8 mouse cellular contexts compared by ENCODE assay signal in the genomic region with DNA sequence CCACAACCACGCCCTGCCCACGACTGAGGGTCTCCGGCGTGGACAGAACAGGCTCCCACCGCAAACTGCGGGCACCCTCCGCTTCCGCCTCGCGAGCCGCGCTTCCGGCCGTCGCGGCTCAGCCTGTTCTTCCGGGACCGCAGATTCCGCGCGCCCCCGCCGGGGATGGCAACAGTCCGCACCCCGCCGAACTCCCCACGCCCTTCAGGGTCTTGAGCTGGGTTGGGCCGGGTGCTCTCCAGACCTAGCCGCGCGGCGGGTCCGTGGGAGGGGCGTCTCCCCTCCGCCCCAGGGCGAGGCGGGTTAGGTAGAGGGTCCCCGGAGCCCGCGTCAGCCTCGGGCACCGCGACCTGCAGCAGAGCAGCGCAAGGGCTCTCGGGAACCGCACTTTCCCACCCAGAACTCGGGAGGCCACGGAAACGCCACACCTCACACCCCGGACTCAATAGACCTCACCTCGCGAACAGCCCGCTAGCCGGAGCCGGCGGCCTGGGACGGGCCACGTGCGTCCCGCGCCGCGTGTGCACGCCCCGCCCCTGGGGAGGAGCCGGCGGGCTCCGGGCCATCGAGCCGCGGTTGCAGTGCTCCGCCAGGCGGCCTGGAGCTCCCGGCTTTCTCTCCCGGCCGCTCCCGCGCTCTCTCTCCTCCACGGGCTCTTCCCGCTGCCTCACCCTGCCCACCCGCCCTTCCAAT. TPM values are rescaled to one million over a fixed set of nuclear protein-coding genes. Genes with fewer than 3 reads are reported as not detected.
DNase-seq lines count a peak whose midpoint lies in the region.

TSS of gene Myo19 (plus strand) at position 377 of the 693 bp plus-strand sequence.
TSS of gene Pigw (minus strand) at position 514 of the 693 bp plus-strand sequence.

- peaks cover 27% of the 10 kb centered on the region for H3K4me1 ChIP-seq in hindbrain, embryonic 10.5 days (replicated peaks)

- DNase-seq in Muller cell, postnatal 12 days (ENCODE audit: inconsistent ontology term): peak; percentile 91
- DNase-seq in cerebellum, adult 8-10 months: peak; percentile 73
- peak; percentile 72 for DNase-seq in forelimb bud, embryonic 11.5 days (ENCODE audit: low read depth, low spot score)
- peak; percentile 80 for DNase-seq in hindbrain, embryonic 10.5 days (ENCODE audit: low spot score)
- peak; percentile 62 to 72 for DNase-seq in layer of hippocampus, postnatal 25 days (ENCODE audit: extremely low spot score in 1 of 2, low spot score in 1 of 2)
- DNase-seq in lung, postnatal 25 days (ENCODE audit: low spot score): peak; percentile 80
- peak; percentile 50 for DNase-seq in retina, adult 2 months (ENCODE audit: low read depth, low spot score)
- DNase-seq in thymus, postnatal 4 days: peak; percentile 87

- peak within 1 kb of the TSS; percentile 97 for H3K27ac ChIP-seq in hindbrain, embryonic 10.5 days

- H3K36me3 ChIP-seq in hindbrain, embryonic 10.5 days: peaks cover 47% of the 10 kb centered on the region

- no peaks in the 10 kb centered on the region for H3K9me3 ChIP-seq in hindbrain, embryonic 10.5 days

- H3K27me3 ChIP-seq in hindbrain, embryonic 10.5 days (ENCODE audit: insufficient read depth, poor library complexity, severe bottlenecking): no peaks in the 10 kb centered on the region

- peak within 1 kb of the TSS; percentile 91 for H3K4me3 ChIP-seq in hindbrain, embryonic 10.5 days

- WGBS in hindbrain, embryonic 10.5 days: under 1% methylated on average over 81 of the region's 81 CpGs

RNA-seq across cellular contexts. Expression of gene Myo19, which starts in this region (rescaled TPM):
- 9.9 and 11.3 TPM in 2 replicates for polyA plus RNA-seq in hindbrain, embryonic 10.5 days (2016; fragmentation: Nextera tagmentation; extraction: Ambion mirVana)
- total RNA-seq in layer of hippocampus, postnatal 25 days (2021): 10 to 100 TPM in 1 of 2 experiments, 1 to 10 TPM in 1; 6.8 to 10.1 TPM

RNA-seq across cellular contexts. Expression of gene Pigw, which starts in this region (rescaled TPM):
- polyA plus RNA-seq in hindbrain, embryonic 10.5 days (2016; fragmentation: Nextera tagmentation; extraction: Ambion mirVana): 2.6 and 2.7 TPM in 2 replicates
- 1 to 10 TPM; 7.1 to 8.5 TPM for total RNA-seq in layer of hippocampus, postnatal 25 days (2021)

Comparison
In these comparisons a context has a peak if more than half of its experiments do, and no peak if none do; other contexts are left out.
1. Peak in every context shown above with its lines: DNase-seq, H3K4me3 ChIP-seq and H3K27ac ChIP-seq.